Mouse (Mus musculus) stomach, postnatal 0 days (tissue): ENCODE measurements around the gene Scn8a. TPM values are rescaled to one million over a fixed set of nuclear protein-coding genes. Genes with fewer than 3 reads are reported as not detected.

Source experiments
- ATAC-seq: fragments of 200-750 bp; cut with Nextera tagmentation; 2 replicates; pipeline ENCODE4 v1.8.0; 2017; ENCODE audit not compliant: low FRiP score, low TSS enrichment
- DNase-seq: peaks from one replicate; pipeline ENCODE4 v3.0.0-alpha.2; 2016; ENCODE audit warnings: low spot score
- H3K27ac ChIP-seq: fragments of 300-500 bp; sonication (generic); replicated peaks from 2 replicates; pipeline ENCODE4 v1.5.1; 2014; ENCODE audit warnings: mild to moderate bottlenecking, control low read depth
- H3K27me3 ChIP-seq: fragments of 300-500 bp; sonication (generic); 2 replicates; pipeline ENCODE4 v1.6.1; 2014; ENCODE audit warnings: low read length; ENCODE audit not compliant: control insufficient read depth, insufficient read depth
- H3K36me3 ChIP-seq: fragments of 300-500 bp; sonication (generic); 2 replicates; pipeline ENCODE4 v1.6.1; 2014; ENCODE audit warnings: low read length, mixed read lengths; ENCODE audit not compliant: control insufficient read depth, insufficient read depth
- H3K4me1 ChIP-seq: fragments of 300-500 bp; sonication (generic); replicated peaks from 2 replicates; pipeline ENCODE4 v1.6.1; 2014; ENCODE audit warnings: antibody characterized with exemption; ENCODE audit not compliant: control insufficient read depth, insufficient read depth
- H3K4me2 ChIP-seq: fragments of 300-500 bp; sonication (generic); replicated peaks from 2 replicates; pipeline ENCODE4 v1.6.1; 2014; ENCODE audit warnings: low read depth, mild to moderate bottlenecking, control low read depth, moderate library complexity
- H3K4me3 ChIP-seq: fragments of 300-500 bp; sonication (generic); 2 replicates; pipeline ENCODE4 v1.5.1; 2014; ENCODE audit warnings: low read depth, low read length, control low read depth
- H3K9ac ChIP-seq: fragments of 300-500 bp; sonication (generic); 2 replicates; pipeline ENCODE4 v1.6.1; 2014; ENCODE audit warnings: mild to moderate bottlenecking, low read length, control low read depth, mixed read lengths
- H3K9me3 ChIP-seq: fragments of 300-500 bp; sonication (generic); 2 replicates; pipeline ENCODE4 v1.6.1; 2016; ENCODE audit warnings: low read length; ENCODE audit not compliant: control insufficient read depth
- CTCF ChIP-seq: IDR thresholded peaks from 2 replicates; pipeline ENCODE4 v1.5.1; 2016; ENCODE audit warnings: antibody characterized with exemption, low read depth, mild to moderate bottlenecking, moderate library complexity
- EP300 ChIP-seq: optimal IDR thresholded peaks from 2 replicates; pipeline ENCODE3; 2016; ENCODE audit warnings: antibody characterized with exemption
- WGBS: fragments of 180-500 bp; shearing (Covaris S2); extraction: QIAGEN DNeasy Blood & Tissue Kit; methylation state at CpG from one replicate; pipeline ENCODE4 v1.1.7; 2014; 5-methylcytosine and 5-hydroxymethylcytosine counted together
- polyA plus RNA-seq: library from polyadenylated mRNA; unstranded; fragments of >200 nt; fragmentation: Nextera tagmentation; extraction: Ambion mirVana; gene quantifications from 2 replicates; pipeline ENCODE4 v1.2.1, GENCODE M21; 2015

Scn8a gene
- polyA plus RNA-seq, 1 experiment from 2014 or later = 0.61 TPM

GRCm38 (mm10) chr15:100908817-100909216 lies 39.2 kb downstream of the Scn8a start:
- no peak overlapping the region for H3K4me3 ChIP-seq
- H3K4me1 ChIP-seq = no peaks in the 10 kb centered on the region
- no peak overlapping the region for H3K4me2 ChIP-seq
- no peak overlapping the region for H3K9ac ChIP-seq
- H3K27ac ChIP-seq = no peak overlapping the region
- no peaks in the 10 kb centered on the region for H3K27me3 ChIP-seq
- H3K36me3 ChIP-seq = no peaks in the 10 kb centered on the region
- ATAC-seq (no peak), DNase-seq (no peak)
- TF ChIP-seq EP300 = no peak
- TF ChIP-seq CTCF = no peak
- 67% methylated on average over 3 of the region's 3 CpGs for WGBS
- H3K9me3 ChIP-seq = no peaks in the 10 kb centered on the region

DNA sequence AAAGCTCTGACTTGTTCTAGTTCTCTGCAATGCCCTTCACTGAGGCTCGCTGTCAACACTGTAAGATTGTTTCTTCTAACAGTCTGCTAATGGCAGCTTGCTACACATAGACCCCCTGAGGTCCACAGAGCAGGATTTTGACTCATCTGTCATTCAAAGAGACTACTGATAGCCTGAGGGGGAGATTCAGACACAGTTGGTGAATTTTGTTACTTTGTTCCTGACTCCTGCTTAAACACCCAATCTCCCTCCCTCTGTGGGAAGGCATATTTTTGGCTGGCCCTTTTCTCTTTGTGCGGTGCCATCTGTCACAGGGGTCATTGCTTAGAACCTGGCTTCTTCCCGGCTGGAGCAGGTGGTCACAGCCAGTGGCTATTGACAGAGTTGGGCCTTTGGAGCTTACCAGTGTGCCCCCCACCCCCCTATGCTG lies 40.1 kb downstream of the Scn8a start:
- Histone ChIP-seq H3K4me2 (no peak overlapping the region), H3K27ac (no peak overlapping the region), H3K4me3 (no peak overlapping the region), H3K27me3 (no peaks in the 10 kb centered on the region), H3K9me3 (no peaks in the 10 kb centered on the region), H3K4me1 (no peaks in the 10 kb centered on the region), H3K9ac (no peak overlapping the region), H3K36me3 (no peaks in the 10 kb centered on the region)
- no peak for ATAC-seq
- WGBS = 57% methylated on average over 3 of the region's 3 CpGs
- TF ChIP-seq CTCF (no peak), EP300 (no peak)
- DNase-seq = no peak

- DNase-seq (no peak), ATAC-seq (no peak)
- Histone ChIP-seq H3K4me2 (no peak overlapping the region), H3K9ac (no peak overlapping the region), H3K4me1 (no peaks in the 10 kb centered on the region), H3K27ac (no peak overlapping the region), H3K27me3 (no peaks in the 10 kb centered on the region), H3K9me3 (no peaks in the 10 kb centered on the region), H3K4me3 (no peak overlapping the region), H3K36me3 (no peaks in the 10 kb centered on the region)
- WGBS = 61% methylated on average over 10 of the region's 10 CpGs
- TF ChIP-seq CTCF (no peak), EP300 (no peak)
Observed at GRCm38 (mm10) chr15:100910381-100910841, 40.8 kb downstream of the Scn8a start.

DNA sequence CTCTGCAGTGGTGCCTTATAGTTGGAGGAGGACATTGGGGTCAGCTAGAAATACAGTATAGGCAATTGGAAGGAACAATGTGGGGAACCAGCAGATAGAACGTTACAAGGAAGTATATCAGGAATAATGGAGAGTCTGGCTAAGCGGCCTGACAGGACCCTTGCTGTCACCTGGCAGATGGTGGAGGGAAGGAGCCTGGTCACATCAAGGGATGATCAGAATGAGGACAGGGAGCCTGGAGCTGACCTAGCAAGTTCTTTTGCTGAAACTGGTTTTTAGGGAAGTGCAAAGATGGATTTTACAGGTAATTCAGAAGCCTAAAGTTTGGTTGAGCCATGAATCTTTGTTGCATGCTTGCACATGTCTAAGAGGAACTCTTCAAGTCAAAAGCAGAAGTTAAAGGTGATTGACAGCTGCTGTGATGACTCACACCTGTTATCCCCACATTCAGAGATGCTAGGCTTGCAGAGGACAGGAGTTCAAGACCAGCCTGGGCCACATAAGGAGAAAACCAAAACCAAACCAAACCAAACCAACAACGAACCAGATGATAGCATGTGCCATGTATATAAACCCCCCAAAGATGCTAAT lies 43.1 kb downstream of the Scn8a start:
- H3K9ac ChIP-seq = no peak overlapping the region
- H3K27me3 ChIP-seq = no peaks in the 10 kb centered on the region
- H3K4me1 ChIP-seq = no peaks in the 10 kb centered on the region
- no peaks in the 10 kb centered on the region for H3K9me3 ChIP-seq
- no peak overlapping the region for H3K4me3 ChIP-seq
- TF ChIP-seq CTCF (no peak), EP300 (no peak)
- no peaks in the 10 kb centered on the region for H3K36me3 ChIP-seq
- WGBS = 80% methylated on average over 3 of the region's 3 CpGs
- no peak overlapping the region for H3K4me2 ChIP-seq
- ATAC-seq (no peak), DNase-seq (no peak)
- H3K27ac ChIP-seq = no peak overlapping the region

GRCm38 (mm10) chr15:100914734-100915242 lies 45.1 kb downstream of the Scn8a start:
- peak; percentile 69 for TF ChIP-seq CTCF
- TF ChIP-seq EP300 = no peak
- ATAC-seq = peak; percentile 74
- Histone ChIP-seq H3K4me2 (peak overlapping the region; percentile 46), H3K9me3 (no peaks in the 10 kb centered on the region), H3K27me3 (no peaks in the 10 kb centered on the region), H3K4me3 (0 out of 2 replicates have a peak overlapping the region, but pooled peaks have one; percentile 16), H3K4me1 (no peaks in the 10 kb centered on the region), H3K27ac (no peak overlapping the region), H3K36me3 (no peaks in the 10 kb centered on the region), H3K9ac (no peak overlapping the region)
- peak; percentile 67 for DNase-seq
- WGBS = 3% methylated on average over 24 of the region's 24 CpGs

GRCm38 (mm10) chr15:100918046-100918445 lies 48.4 kb downstream of the Scn8a start:
- Histone ChIP-seq H3K4me3 (no peak overlapping the region), H3K9ac (no peak overlapping the region), H3K9me3 (no peaks in the 10 kb centered on the region), H3K27me3 (no peaks in the 10 kb centered on the region), H3K27ac (no peak overlapping the region), H3K36me3 (no peaks in the 10 kb centered on the region), H3K4me1 (no peaks in the 10 kb centered on the region), H3K4me2 (no peak overlapping the region)
- DNase-seq = no peak
- WGBS = 40% methylated on average over 4 of the region's 4 CpGs
- TF ChIP-seq CTCF = no peak
- TF ChIP-seq EP300 = no peak
- no peak for ATAC-seq
